Mouse (Mus musculus) liver, embryonic 14.5 days (tissue): ENCODE measurements around the gene 1700067K01Rik. TPM values are rescaled to one million over a fixed set of nuclear protein-coding genes. Genes with fewer than 3 reads are reported as not detected.

ENCODE experiments used
- ATAC-seq: fragments of 200-750 bp; cut with Nextera tagmentation; 2 replicates; pipeline ENCODE4 v1.8.0; 2017; ENCODE audit warnings: moderate number of reproducible peaks, mild to moderate bottlenecking, moderate library complexity; ENCODE audit not compliant: insufficient read depth
- DNase-seq, 3 experiments: peaks; one replicate each; pipeline ENCODE4 v3.0.0-alpha.2; 2012 to 2013; ENCODE audit warnings: low read depth in 3 of 3, low spot score in 3 of 3
- H3K27ac ChIP-seq: fragments of 300-500 bp; sonication (generic); 2 replicates; pipeline ENCODE4 v1.5.1; 2014; ENCODE audit warnings: moderate library complexity, mild to moderate bottlenecking, control low read depth, inconsistent platforms
- H3K27me3 ChIP-seq: fragments of 300-500 bp; sonication (generic); 2 replicates; pipeline ENCODE4 v1.6.1; 2014; ENCODE audit warnings: mild to moderate bottlenecking, low read length, moderate library complexity; ENCODE audit not compliant: control insufficient read depth, insufficient read depth
- H3K36me3 ChIP-seq: fragments of 300-500 bp; sonication (generic); replicated peaks from 2 replicates; pipeline ENCODE4 v1.6.1; 2014; ENCODE audit warnings: low read depth; ENCODE audit not compliant: control insufficient read depth, insufficient read depth
- H3K4me1 ChIP-seq, 2 experiments: fragments of 200-500 bp in 1 of 2; fragments of 300-500 bp in 1 of 2; sonication (generic) in 1 of 2; replicated peaks; 2 replicates each; pipeline ENCODE4 v1.6.1; 2012 to 2014; ENCODE audit warnings: antibody characterized with exemption in 1 of 2, inconsistent platforms in 1 of 2, low read length in 1 of 2; ENCODE audit not compliant: control insufficient read depth in 2 of 2, insufficient read depth in 2 of 2
- H3K4me2 ChIP-seq: fragments of 300-500 bp; sonication (generic); 2 replicates; pipeline ENCODE4 v1.6.1; 2014; ENCODE audit warnings: low read depth, mild to moderate bottlenecking, control low read depth, moderate library complexity
- H3K4me3 ChIP-seq, 2 experiments: fragments of 200-500 bp in 1 of 2; fragments of 300-500 bp in 1 of 2; sonication (generic) in 1 of 2; 2 replicates each; pipeline ENCODE4 v1.5.1; 2012 to 2014; ENCODE audit warnings: low read depth in 2 of 2, low read length in 2 of 2, mild to moderate bottlenecking in 2 of 2, control low read depth in 1 of 2, inconsistent platforms in 1 of 2, moderate library complexity in 1 of 2; ENCODE audit not compliant: insufficient read depth in 1 of 2
- H3K9ac ChIP-seq: fragments of 300-500 bp; sonication (generic); replicated peaks from 2 replicates; pipeline ENCODE4 v1.6.1; 2014; ENCODE audit warnings: mild to moderate bottlenecking, control low read depth, moderate library complexity
- H3K9me3 ChIP-seq: fragments of 300-500 bp; sonication (generic); 2 replicates; pipeline ENCODE4 v1.6.1; 2016; ENCODE audit warnings: low read length, mixed read lengths; ENCODE audit not compliant: control insufficient read depth
- CTCF ChIP-seq: IDR thresholded peaks from 2 replicates; pipeline ENCODE4 v1.5.1; 2016; ENCODE audit warnings: antibody characterized with exemption, low read depth, control low read depth
- EP300 ChIP-seq: IDR thresholded peaks from 2 replicates; pipeline ENCODE4 v1.6.1; 2016; ENCODE audit warnings: antibody characterized with exemption, low read depth
- WGBS: fragments of 180-500 bp; shearing (Covaris S2); extraction: QIAGEN DNeasy Blood & Tissue Kit; methylation state at CpG from one replicate; pipeline ENCODE4 v1.1.7; 2014; ENCODE audit not compliant: insufficient replicate concordance; 5-methylcytosine and 5-hydroxymethylcytosine counted together
- polyA plus RNA-seq, 2 experiments: library from polyadenylated mRNA; depleted of rRNA in 1 of 2; stranded (reverse) in 1 of 2; unstranded in 1 of 2; fragments of >200 nt; fragmentation: Nextera tagmentation in 1 of 2; extraction: Ambion mirVana in 1 of 2; gene quantifications; 2 replicates each; pipeline versions ENCODE4 v1.2.1 to v1.2.3; 2012 to 2014

The 1700067K01Rik gene
- polyA plus RNA-seq, 2 experiments = 0.41 TPM

GRCm38 (mm10) chr8:83956789-83957188 is 44.5 kb upstream of the 1700067K01Rik start:
- 12% methylated on average over 1 of the region's 1 CpGs for WGBS
- Histone ChIP-seq H3K4me2 (peak overlapping the region; percentile 98), H3K9ac (peak overlapping the region; percentile 83), H3K4me3 (peak overlapping the region; percentile 77 to 79), H3K27me3 (no peaks in the 10 kb centered on the region), H3K36me3 (peaks cover 5% of the 10 kb centered on the region), H3K9me3 (no peaks in the 10 kb centered on the region), H3K27ac (no peak overlapping the region), H3K4me1 (peaks cover 12% of the 10 kb centered on the region in 2 experiments)
- TF ChIP-seq EP300 = no peak
- TF ChIP-seq CTCF = peak; percentile 76
- DNase-seq (peak; percentile 45 to 58 (median 50)), ATAC-seq (no peak)

- no peak overlapping the region for H3K4me2 ChIP-seq
- H3K9ac ChIP-seq = no peak overlapping the region
- H3K9me3 ChIP-seq = no peaks in the 10 kb centered on the region
- TF ChIP-seq EP300 (no peak), CTCF (no peak)
- H3K4me3 ChIP-seq = no peak overlapping the region
- H3K36me3 ChIP-seq = peaks cover 48% of the 10 kb centered on the region
- ATAC-seq = no peak
- H3K27me3 ChIP-seq = no peaks in the 10 kb centered on the region
- H3K4me1 ChIP-seq = no peaks in the 10 kb centered on the region
- no peak for DNase-seq
- 86% methylated on average over 5 of the region's 5 CpGs for WGBS
- no peak overlapping the region for H3K27ac ChIP-seq
Observed at GRCm38 (mm10) chr8:83964015-83964765, 37.1 kb upstream of the 1700067K01Rik start.

GRCm38 (mm10) chr8:83967701-83968100 is 33.6 kb upstream of the 1700067K01Rik start:
- 85% methylated on average over 7 of the region's 7 CpGs for WGBS
- Histone ChIP-seq H3K36me3 (peaks cover 61% of the 10 kb centered on the region), H3K9me3 (no peaks in the 10 kb centered on the region), H3K4me1 (peaks cover 0 to 8% of the 10 kb centered on the region in 2 experiments; a peak in 3 of 4 replicates), H3K27me3 (no peaks in the 10 kb centered on the region), H3K27ac (no peak overlapping the region), H3K9ac (no peak overlapping the region), H3K4me2 (no peak overlapping the region), H3K4me3 (no peak overlapping the region)
- DNase-seq (no peak), ATAC-seq (no peak)
- TF ChIP-seq CTCF (no peak), EP300 (no peak)

GRCm38 (mm10) chr8:83971121-83971520 is 30.2 kb upstream of the 1700067K01Rik start:
- TF ChIP-seq CTCF = no peak
- peak overlapping the region; percentile 89 for H3K4me2 ChIP-seq
- H3K4me3 ChIP-seq = no peak overlapping the region
- H3K27ac ChIP-seq = no peak overlapping the region
- peaks cover 0 to 13% of the 10 kb centered on the region in 2 experiments; a peak in 3 of 4 replicates for H3K4me1 ChIP-seq
- no peak overlapping the region for H3K9ac ChIP-seq
- ATAC-seq (no peak), DNase-seq (no peak)
- no peaks in the 10 kb centered on the region for H3K9me3 ChIP-seq
- H3K27me3 ChIP-seq = no peaks in the 10 kb centered on the region
- 83% methylated on average over 4 of the region's 4 CpGs for WGBS
- H3K36me3 ChIP-seq = peaks cover 45% of the 10 kb centered on the region

- Histone ChIP-seq H3K4me3 (peak overlapping the region; percentile 18 to 68; a peak in 2 of 4 replicates), H3K4me1 (peaks cover 0 to 13% of the 10 kb centered on the region in 2 experiments; a peak in 3 of 4 replicates), H3K27me3 (no peaks in the 10 kb centered on the region), H3K36me3 (peaks cover 41% of the 10 kb centered on the region), H3K9ac (peak overlapping the region; percentile 65; the same call in 1 of the 2 replicates), H3K9me3 (no peaks in the 10 kb centered on the region), H3K4me2 (peak overlapping the region; percentile 89), H3K27ac (peak overlapping the region; percentile 24)
- DNase-seq (no peak), ATAC-seq (no peak)
- 76% methylated on average over 6 of the region's 6 CpGs for WGBS
- TF ChIP-seq CTCF (no peak), EP300 (no peak)
Observed at GRCm38 (mm10) chr8:83971661-83972060, 29.6 kb upstream of the 1700067K01Rik start.
